Mouse (Mus musculus) frontal cortex, postnatal 36 days (tissue): Measurements from ENCODE around the gene Ldlrad1.

Source experiments
- DNase-seq, 2 experiments: peaks; one replicate each; pipeline ENCODE4 v3.0.0; 2022; ENCODE audit warnings: low spot score in 2 of 2

The Ldlrad1 gene

GRCm38 (mm10) chr4:107260001-107260400, 51.0 kb downstream of the Ldlrad1 start:
- DNase-seq = no peak
